Comparison of ENCODE assay signal across 8 mouse cellular contexts in genomic region chr3:99233393-99234318, GRCm38 (mm10). TPM values are rescaled to one million over a fixed set of nuclear protein-coding genes. Genes with fewer than 3 reads are reported as not detected.
DNase-seq lines count a peak whose midpoint lies in the region; ATAC-seq lines count a peak whose summit lies in the region.

No protein-coding gene starts in this region.

- H3K4me2 ChIP-seq in forebrain, embryonic 14.5 days (ENCODE audit: low read length): peak overlapping the region; percentile 12; the same call in 1 of the 2 replicates
- H3K4me2 ChIP-seq in liver, embryonic 12.5 days: peak overlapping the region; percentile 32

- H3K4me1 ChIP-seq in forebrain, embryonic 14.5 days (ENCODE audit: control insufficient read depth, insufficient read depth, low read length): no peaks in the 10 kb centered on the region
- no peaks in the 10 kb centered on the region for H3K4me1 ChIP-seq in liver, embryonic 12.5 days

- H3K27ac ChIP-seq in forebrain, embryonic 14.5 days (ENCODE audit: low read depth, low read length): no peak overlapping the region
- H3K27ac ChIP-seq in liver, embryonic 12.5 days: no peak overlapping the region

- no peaks in the 10 kb centered on the region for H3K36me3 ChIP-seq in forebrain, embryonic 14.5 days (ENCODE audit: control insufficient read depth, insufficient read depth, low read length)
- no peaks in the 10 kb centered on the region for H3K36me3 ChIP-seq in liver, embryonic 12.5 days

- peaks cover 53% of the 10 kb centered on the region for H3K27me3 ChIP-seq in forebrain, embryonic 14.5 days (replicated peaks; ENCODE audit: control insufficient read depth, insufficient read depth, low read length)
- peaks cover 62% of the 10 kb centered on the region for H3K27me3 ChIP-seq in liver, embryonic 12.5 days (replicated peaks)

- ATAC-seq in cerebellum, adult (ENCODE audit: insufficient number of reproducible peaks, low FRiP score, low TSS enrichment): peak; percentile 39; the same call in 1 of the 2 replicates
- peak; percentile 33; the same call in 1 of the 2 replicates for ATAC-seq in forebrain, embryonic 14.5 days
- peak; percentile 70 for ATAC-seq in inflammation-experienced regulatory T-cells, adult 6 months
- ATAC-seq in liver, embryonic 12.5 days: no peak

- H3K9me3 ChIP-seq in forebrain, embryonic 14.5 days (replicated peaks; ENCODE audit: control insufficient read depth, low read length): no peaks in the 10 kb centered on the region
- H3K9me3 ChIP-seq in liver, embryonic 12.5 days (replicated peaks): no peaks in the 10 kb centered on the region

- peak; percentile 45 for DNase-seq in urinary bladder, postnatal 25 days (ENCODE audit: low spot score)
- no peak for DNase-seq in urinary bladder, adult 18-20 months (ENCODE audit: low spot score in 2 of 2)
- DNase-seq in forebrain, embryonic 14.5 days (ENCODE audit: low spot score): peak; percentile 76
- peak; percentile 74 for DNase-seq in neural tube, embryonic 10.5 days (ENCODE audit: extremely low spot score, low spot score)
- DNase-seq in yolk sac, embryonic 10.5 days (ENCODE audit: low spot score): no peak

- WGBS in forebrain, embryonic 14.5 days: 9% methylated on average over 20 of the region's 20 CpGs
- WGBS in liver, embryonic 12.5 days (ENCODE audit: insufficient replicate concordance): 10% methylated on average over 20 of the region's 20 CpGs

- no peak overlapping the region for H3K9ac ChIP-seq in forebrain, embryonic 14.5 days (ENCODE audit: low read length)
- no peak overlapping the region for H3K9ac ChIP-seq in liver, embryonic 12.5 days

- H3K4me3 ChIP-seq in forebrain, embryonic 14.5 days (ENCODE audit: low read depth, low read length): no peak overlapping the region
- peak overlapping the region; percentile 1; the same call in 1 of the 2 replicates for H3K4me3 ChIP-seq in liver, embryonic 12.5 days

RNA-seq across cellular contexts. Expression of gene Tbx15, which starts 6.5 kb away (rescaled TPM):
- polyA plus RNA-seq in forebrain, embryonic 14.5 days (2014; fragmentation: Nextera tagmentation; extraction: Ambion mirVana): 0.24 and 0.59 TPM in 2 replicates
- not detected for polyA plus RNA-seq in inflammation-experienced regulatory T-cells, adult 6 months (2017; shearing (Covaris generic))
- polyA plus RNA-seq in liver, embryonic 12.5 days (2016; fragmentation: Nextera tagmentation; extraction: Ambion mirVana): 0.14 TPM in 1 of 2 replicates, not detected in the other

Comparison
In these comparisons a context has a peak if more than half of its experiments do, and no peak if none do; other contexts are left out.
1. DNase-seq: peak in urinary bladder, postnatal 25 days (single experiment), forebrain, embryonic 14.5 days (single experiment) and neural tube, embryonic 10.5 days (single experiment); none in urinary bladder, adult 18-20 months (0 of 2) and yolk sac, embryonic 10.5 days (single experiment).